Mouse (Mus musculus) ovary, adult 18-20 months (tissue): ENCODE results near the gene 4930579G24Rik.

Experiments used
- DNase-seq: peaks from one replicate; pipeline ENCODE4 v3.0.0; 2022; ENCODE audit warnings: low spot score, mixed read lengths

4930579G24Rik gene

GRCm38 (mm10) chr3:79628561-79629415 is at the start of gene 4930579G24Rik:
Gene 4930579G24Rik, plus strand, starts transcription at chr3:79629079.
- DNase-seq, result peak; percentile 99

DNA sequence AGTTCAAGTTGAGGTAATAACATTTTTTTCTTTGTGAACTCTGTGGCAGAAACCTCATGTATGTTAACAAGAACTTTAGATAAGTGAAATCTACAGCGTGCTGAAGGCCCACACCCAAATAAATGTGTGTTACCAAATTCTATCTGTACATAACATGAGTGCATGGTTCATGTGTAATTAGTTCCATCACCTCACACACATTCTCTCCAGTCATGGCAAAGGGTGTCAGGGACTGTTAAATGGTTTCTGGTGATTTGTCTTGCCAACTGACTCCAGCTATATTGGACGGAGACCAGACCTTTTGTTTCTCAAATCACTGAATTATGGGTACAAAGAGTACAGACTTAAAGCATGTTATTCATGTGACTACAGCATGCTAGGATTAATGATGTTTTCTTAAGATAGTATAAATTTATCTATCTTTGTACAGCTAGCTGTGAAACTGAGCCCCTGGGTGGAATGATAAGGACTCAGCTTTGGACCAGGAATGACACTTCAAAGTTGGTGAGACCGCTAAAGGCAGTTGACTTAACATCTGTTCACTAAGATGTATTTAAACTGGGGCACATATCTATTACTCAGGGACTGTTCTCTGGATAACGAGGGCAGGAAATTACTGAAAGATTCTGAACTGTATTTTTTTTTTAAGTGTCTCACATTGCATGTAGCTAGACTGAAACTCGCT is 48.8 kb upstream of the 4930579G24Rik start:
- no peak for DNase-seq

DNA sequence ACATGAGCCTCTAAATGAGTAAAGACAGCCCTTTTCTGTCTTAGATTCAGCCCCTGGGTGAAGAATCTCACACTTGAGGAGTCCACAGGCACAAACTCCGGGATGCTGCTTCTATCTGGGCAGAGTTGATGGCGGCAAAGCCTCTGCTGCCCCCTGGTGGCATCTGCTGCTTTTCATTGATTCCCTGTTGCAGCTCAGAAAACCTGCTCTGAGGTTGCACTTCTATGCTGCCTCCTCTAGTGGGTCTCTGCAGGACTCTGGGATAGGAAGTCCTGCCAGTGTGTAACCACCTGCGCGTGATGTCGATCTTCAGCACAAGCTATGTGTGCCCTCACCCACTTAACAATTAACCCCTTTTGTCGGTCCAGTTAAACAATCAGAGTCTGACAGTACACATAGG is 42.1 kb upstream of the 4930579G24Rik start:
- DNase-seq, result peak; percentile 66

DNA sequence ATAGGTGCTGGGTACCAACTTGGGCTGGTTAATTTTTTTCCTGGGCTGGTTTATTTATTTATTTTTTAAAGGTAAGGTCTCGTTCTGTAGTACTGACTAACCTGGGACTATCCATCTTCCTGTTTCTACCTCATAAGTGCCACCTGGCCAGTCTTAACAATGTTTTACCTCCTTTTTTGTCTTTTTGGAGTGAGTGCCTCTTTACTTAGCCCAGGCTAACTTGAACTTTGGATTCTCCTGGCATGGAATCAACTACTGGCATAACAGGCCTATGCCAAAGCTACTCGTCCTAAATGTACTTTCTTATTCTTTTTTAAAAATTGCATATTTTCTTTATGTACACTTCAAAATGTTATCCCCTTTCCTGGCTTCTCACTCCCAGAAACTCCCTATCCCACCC is 39.2 kb upstream of the 4930579G24Rik start:
- DNase-seq, result no peak

DNA sequence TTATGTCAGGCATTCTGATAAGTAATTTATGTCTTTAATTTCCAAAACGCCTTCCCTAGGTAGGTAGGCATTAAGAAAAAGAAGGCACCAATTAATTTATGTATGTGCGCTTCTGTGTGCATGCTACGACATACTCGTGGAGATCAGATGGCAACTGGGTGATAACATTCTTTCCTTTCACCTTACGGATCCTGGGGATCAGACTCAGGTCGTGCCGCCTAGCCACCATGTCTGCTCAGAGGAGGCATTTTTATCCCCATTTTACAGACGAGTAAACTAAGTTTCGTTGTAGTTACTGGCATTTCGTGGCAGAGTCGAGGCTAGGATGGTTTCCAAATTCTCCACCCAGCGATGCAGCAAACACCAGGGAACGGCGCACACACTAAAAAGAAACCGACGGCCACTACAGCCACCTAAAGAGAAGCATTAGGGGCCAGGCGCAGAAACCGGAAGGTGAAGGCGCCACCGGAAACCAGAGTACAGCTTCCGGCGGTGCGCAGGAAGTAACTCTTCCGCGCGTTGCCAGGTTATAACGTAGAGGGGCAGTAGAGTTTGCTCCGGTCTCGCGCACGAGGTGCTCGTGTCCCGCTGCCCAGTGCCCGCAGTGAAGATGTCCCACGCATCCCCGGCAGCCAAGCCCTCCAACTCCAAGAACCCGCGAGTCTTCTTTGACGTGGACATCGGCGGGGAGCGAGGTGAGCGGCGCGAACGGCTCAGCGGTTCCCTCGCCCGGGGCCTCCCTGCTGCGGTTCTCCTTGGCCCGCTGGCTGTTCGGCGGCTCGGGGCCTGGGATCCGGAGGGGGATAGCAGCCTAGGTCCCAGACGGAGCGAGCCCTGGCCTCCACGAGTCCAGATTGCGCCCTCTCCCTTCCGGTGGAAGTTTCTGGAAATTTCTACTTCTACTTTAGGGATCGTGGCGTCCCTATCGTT is 37.8 kb upstream of the 4930579G24Rik start, which contains the start of gene Ppid:
Gene Ppid, plus strand, starts transcription at position 480 of the 930 bp plus-strand sequence.
- peak; percentile 58 for DNase-seq

DNA sequence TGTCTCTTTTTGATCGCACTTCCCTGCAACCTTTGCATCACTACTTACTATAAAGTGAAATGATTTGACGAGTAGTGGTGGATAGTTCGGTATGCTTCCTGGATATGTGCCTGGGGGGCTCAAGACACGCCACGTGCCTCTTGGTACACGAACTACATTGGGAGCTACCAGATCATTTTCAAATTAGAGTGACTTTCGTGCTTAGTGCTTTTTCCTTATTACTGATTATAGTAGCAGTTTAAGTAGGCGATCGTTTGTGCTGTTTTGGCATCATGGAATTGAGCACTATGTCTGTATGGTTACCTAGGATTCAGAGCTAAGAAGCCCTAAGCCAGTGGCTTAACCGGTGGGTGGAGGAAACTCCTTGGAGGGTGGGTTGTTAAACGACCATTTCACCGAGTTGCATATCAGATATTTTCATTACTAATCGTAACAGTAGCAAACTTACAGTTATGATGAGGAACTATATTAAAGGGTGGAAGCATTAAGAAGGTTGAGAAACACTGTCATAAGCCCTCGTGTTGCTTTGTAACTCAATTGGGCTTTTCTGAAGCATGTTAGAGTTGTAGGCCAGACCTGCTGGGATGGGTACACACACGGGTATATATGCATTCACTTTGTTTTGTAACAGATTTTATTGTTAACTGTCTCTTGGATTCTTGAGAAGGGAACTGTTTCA is 36.9 kb upstream of the 4930579G24Rik start:
- no peak for DNase-seq

DNA sequence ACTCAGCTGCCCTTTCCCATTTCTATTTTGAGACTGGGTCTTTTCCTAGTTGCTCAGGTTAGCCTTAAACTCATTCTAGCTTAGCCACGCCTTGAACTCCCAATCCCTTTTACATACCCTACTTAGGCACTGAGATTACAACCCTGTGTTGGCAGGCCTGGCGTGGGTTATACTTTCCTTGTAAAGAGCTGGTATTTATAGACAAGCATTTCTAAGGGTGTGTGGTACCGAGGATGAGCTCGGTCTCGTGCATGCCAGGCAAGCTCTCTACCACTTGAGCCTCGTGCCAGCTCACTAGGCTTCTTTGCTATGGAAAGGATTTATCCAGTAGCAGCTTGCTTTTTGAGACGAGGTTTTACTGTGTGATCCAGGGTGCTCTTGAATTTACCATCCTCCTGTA is 33.4 kb upstream of the 4930579G24Rik start:
- DNase-seq, result no peak

DNA sequence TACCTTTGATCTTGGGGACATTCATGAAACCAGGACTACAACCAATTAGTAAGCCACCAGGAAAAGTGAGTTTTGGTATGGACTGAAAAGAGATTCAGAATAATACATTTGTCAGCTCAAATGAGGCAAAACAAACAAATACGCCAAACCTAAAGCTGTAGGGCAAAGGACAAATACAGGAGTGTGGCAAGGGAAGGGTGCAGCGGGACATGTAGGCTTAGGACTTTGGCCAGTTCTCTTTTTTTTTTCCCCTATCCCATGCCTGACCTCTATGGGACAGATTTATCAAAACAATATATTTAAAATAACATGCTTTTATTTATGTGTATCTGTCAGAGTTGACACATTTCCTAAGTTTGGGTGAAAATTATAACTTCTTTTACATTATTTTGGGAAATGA is 19.0 kb upstream of the 4930579G24Rik start:
- DNase-seq, result no peak

DNA sequence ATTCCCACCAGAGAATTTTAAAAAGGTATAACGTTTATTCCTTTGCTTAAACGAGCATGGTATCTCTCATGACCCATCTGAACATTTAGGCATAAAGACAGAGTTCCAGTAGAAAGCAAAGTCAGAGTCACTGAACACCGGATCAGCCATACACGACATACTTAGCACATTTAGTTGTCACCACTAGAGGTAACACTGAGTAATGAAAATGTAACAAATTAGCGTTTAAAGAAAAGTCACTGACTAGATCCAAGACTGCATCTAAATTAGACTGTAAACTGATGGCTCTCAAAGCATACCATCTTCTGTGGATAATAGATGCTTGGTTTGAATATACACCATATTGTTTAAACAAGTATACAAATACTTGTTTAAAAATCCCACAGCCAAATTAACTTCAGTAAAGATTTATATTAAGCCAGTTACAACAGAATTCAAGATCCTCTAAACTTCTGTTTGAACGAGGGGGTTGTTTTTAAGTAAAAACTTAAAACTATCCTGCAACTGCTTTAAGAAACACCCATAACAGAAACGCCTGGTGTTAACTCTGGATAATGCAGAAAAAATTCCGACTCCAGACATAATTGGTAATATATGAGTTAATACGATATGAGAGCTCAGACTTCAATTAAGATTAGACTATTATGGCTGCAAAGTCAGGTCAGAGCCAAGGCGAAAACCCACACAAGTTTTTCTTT is 1.2 kb upstream of the 4930579G24Rik start:
- no peak for DNase-seq

DNA sequence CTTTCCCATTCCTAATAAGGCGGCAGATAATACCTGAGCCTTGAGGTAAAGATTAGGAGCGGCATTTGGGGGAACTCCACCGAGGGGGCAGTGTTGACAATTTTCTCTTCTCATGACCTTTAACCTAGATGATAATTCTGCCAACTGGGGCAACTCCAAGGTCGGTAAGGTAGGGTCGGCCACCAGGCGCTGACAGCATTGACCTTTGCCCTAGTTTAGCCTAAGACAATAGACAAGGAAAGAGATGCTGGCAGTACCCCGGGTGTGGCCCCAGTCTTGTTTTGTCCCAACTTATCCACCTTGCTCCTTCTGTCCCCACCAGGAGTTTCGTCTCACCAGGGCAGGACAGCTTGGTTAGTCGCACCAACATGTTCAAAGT is 708 bp upstream of the 4930579G24Rik start:
- DNase-seq, result no peak

DNA sequence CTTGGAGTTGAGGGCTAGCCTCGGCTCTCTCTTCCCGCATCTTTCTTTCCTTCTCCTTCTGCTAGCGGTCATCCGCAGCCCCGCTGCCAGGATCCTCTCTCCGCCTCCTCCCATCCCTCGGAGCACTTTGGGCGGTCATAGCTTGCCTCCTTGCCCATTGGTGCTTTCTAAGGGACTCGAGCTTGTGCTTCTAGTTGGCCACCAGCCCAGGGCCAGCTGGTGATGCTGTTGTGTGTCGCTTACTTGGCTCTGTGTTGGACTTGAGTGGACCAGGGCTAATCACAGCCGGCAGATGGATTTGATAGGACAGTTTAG is 494 bp downstream of the 4930579G24Rik start, which contains the start of gene Etfdh:
Gene Etfdh, minus strand, starts transcription at position 85 of the 315 bp plus-strand sequence.
- DNase-seq, result peak; percentile 60

DNA sequence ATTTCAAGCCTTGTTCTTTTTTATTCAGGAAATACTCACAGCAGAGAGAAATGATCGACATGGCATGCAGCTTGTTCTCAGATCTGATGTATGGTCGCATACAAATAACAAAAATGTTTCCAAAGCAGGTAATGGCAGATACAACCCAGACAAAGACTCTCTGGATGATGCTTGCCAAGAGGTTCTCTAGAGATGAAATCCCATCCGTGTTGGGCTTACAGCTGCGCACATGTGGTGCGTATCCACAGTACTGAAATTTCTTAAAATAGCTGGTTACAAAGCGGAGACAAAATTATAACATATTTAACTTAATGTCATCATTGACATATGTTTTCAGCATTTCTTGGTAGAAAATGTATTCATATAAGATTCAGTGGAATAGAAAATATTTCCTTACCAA is 23.2 kb downstream of the 4930579G24Rik start:
- DNase-seq, result no peak

DNA sequence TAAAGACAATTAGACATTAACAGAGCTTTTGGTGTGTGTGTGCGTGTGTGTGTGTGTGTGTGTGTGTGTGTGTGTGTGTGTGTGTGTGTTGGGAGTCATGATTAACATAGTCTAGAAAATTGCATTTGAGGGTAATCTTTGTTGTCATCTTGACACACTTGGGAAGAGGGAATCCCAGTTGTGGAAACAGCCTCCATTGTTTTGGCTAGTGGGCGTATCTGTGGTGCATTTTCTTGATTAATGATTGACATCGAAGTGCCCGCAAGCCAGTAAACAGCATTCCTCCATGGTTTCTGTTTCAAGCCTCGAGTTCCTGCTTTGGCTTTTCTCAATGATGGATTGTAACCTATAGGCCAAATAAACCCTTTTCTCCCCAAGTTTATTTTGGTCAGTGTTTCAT is 27.8 kb downstream of the 4930579G24Rik start:
- DNase-seq, result no peak

DNA sequence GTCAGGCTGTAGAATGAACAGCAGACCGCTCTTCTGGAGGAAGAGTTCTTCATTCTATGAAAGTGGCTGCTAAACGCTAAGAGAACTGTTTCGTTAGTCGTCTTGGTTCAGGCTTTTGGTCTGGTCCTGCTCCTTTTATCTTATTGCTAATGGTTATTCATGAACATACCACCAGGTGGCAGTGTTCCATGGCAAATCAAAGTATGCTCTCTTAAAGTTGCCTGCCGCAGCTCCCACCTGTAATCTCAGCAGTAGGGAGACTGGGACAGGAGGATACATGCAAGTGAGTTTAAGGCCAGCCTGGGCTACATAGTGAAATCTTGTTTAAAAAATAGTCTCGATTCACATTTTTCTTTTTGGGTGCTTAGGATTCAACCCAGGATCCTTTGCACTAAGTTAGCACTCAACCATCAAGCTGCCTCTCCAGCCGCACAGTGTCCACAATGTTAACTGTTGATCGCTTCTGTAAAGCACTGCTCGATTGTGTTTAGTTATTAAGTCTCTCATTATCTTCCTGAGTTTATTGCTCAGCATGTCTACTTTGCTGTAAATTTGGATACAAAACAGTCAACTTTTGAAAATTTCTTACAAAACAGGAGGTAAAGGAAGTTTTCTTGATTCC is 36.0 kb downstream of the 4930579G24Rik start:
- no peak for DNase-seq

- DNase-seq, result no peak
Observed at GRCm38 (mm10) chr3:79670556-79670955, 41.7 kb downstream of the 4930579G24Rik start.

DNA sequence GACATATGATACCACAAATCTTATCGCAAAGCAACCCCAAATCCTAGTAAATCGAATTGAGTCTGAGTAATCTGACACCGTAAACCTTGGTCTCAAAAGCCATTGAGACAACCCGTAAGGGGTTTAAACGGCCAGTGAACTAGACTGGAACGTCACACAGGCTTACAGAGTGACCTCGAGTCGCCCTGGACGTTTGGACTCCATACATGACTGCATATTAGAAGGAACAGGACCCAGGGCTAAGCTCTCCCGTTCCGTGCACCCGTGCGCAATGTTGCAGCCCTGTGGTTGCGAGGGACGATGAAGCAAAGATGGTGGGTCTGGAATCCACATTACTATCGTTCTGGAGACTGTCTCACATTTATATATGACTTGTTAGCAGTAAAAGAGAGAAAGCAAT is 43.3 kb downstream of the 4930579G24Rik start:
- DNase-seq, result no peak

GRCm38 (mm10) chr3:79673082-79673481 is 44.2 kb downstream of the 4930579G24Rik start:
- DNase-seq, result no peak

- no peak for DNase-seq
Observed at GRCm38 (mm10) chr3:79674641-79675040, 45.8 kb downstream of the 4930579G24Rik start.

DNA sequence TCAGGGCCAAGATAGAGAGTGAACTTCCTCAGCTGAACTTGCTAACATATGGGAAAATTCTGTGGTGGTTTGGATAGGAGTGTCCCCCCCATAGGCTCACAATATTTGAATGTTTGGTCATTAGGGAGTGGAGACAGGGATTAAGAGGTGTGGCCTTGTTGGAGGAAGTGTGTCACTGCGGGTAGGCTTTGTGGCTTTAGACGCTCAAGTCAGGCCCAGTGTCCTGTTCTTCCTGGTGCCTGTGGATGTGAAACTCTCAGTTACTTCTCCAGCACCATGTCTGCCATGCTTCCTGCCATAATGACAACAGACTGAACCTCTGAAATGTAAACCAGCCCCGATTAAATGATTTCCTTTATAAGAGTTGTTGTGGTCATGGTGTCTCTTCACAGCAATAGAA is 47.5 kb downstream of the 4930579G24Rik start:
- no peak for DNase-seq
